Mouse (Mus musculus): ENCODE data around the gene Fibp. TPM values are rescaled to one million over a fixed set of nuclear protein-coding genes. Genes with fewer than 3 reads are reported as not detected.
A peak's percentile ranks its signal among the peaks of the same experiment; 100 is the strongest.

Gene Fibp
- total RNA-seq, 2 experiments from 2014 or later, result 124 to 139 TPM

GRCm38 (mm10) chr19:5463212-5463611 is 2.8 kb downstream of the Fibp start:
- no peak for DNase-seq
- intact Hi-C loops (cut with DNase I), result no loop called here

DNA sequence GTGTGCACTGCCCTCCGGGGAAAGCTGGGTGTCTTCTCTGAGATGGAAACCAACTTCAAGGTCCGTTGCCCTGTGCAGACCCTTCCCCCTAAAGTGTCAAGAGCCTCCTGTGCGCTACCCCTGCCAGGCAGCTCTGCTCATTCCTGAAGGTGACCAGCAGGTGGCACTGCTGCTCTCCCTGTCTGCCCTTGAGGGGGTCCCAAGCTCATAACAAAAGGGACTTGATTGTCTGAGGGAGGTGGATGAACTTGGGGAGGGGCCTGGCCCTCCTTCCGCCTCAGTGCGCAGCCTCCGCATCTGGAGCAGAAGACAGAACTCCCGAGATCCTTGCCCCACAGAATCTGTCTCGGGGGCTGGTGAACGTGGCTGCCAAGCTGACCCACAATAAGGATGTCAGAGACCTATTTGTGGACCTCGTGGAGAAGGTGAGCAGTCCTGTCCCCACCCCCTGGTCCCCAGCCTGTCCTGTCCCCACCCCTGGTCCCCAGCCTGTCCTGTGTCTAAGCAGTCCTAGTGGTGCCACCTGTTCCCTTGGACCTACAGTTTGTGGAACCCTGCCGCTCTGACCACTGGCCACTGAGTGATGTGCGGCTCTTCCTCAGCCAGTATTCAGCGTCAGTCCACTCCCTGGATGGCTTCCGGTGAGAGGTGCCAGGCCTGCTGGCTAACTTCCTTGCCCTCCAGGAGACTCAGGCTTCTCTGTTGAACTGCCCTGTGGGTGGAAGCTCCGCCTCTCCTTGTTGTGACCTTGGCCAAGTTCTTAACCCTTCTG is 3.6 kb downstream of the Fibp start:
- intact Hi-C loops (cut with DNase I), result no loop called here
- DNase-seq, result peak; percentile 79

- intact Hi-C loops (cut with DNase I), result no loop called here
- DNase-seq, result no peak
These were observed 4.6 kb downstream of the Fibp start for GRCm38 (mm10) chr19:5465037-5465436.

GRCm38 (mm10) chr19:5466916-5467500 is 6.6 kb downstream of the Fibp start:
- DNase-seq, result no peak
- intact Hi-C loops (cut with DNase I), result no loop called here

GRCm38 (mm10) chr19:5468374-5468773 is 8.0 kb downstream of the Fibp start, which contains the start of gene Ctsw:
Gene Ctsw, minus strand, starts transcription at chr19:5468507.
- intact Hi-C loops (cut with DNase I), result no loop called here
- DNase-seq, result no peak

- intact Hi-C loops (cut with DNase I), result no loop called here
- DNase-seq, result no peak
These were observed 11.4 kb downstream of the Fibp start for GRCm38 (mm10) chr19:5471846-5472245.

- intact Hi-C loops (cut with DNase I), result no loop called here
- no peak for DNase-seq
These were observed 12.4 kb downstream of the Fibp start for GRCm38 (mm10) chr19:5472857-5473256.

GRCm38 (mm10) chr19:5473720-5474119 is 13.3 kb downstream of the Fibp start, which contains the start of gene Efemp2:
Gene Efemp2, plus strand, starts transcription at chr19:5473954.
- DNase-seq, result peak; percentile 80
- intact Hi-C loops (cut with DNase I), result no loop called here

GRCm38 (mm10) chr19:5474281-5475068 is 14.1 kb downstream of the Fibp start:
- intact Hi-C loops (cut with DNase I), result no loop called here
- DNase-seq, result peak; percentile 48

DNA sequence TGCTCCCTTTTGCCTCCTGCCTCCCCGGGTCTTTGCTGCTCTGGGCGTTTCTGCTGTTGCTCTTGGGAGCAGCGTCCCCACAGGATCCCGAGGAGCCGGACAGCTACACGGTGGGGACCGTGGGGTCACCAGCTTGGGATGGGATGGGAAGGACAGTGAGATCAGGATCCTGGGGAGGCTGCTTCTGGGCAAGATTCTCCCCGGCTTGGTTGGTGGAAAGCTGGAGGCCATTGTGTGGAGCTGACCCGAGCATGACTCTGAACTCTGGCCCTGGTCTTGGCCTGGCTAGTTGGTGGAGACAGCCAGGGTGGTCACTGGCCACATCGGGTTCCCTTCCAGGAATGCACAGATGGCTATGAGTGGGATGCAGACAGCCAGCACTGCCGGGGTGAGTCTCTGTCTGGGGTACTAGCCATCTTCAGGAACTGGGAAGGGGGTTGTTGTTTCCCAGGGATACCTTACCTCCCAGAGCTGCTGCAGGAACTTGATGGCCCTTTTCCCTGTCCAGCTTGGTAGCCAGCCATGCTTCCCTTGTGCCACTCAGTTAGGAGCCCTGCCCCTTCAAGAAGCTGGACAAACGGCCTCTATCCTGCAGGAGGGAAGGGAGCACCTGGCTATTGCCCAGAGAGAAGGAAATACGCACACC is 14.8 kb downstream of the Fibp start:
- intact Hi-C loops (cut with DNase I), result no loop called here
- no peak for DNase-seq

DNA sequence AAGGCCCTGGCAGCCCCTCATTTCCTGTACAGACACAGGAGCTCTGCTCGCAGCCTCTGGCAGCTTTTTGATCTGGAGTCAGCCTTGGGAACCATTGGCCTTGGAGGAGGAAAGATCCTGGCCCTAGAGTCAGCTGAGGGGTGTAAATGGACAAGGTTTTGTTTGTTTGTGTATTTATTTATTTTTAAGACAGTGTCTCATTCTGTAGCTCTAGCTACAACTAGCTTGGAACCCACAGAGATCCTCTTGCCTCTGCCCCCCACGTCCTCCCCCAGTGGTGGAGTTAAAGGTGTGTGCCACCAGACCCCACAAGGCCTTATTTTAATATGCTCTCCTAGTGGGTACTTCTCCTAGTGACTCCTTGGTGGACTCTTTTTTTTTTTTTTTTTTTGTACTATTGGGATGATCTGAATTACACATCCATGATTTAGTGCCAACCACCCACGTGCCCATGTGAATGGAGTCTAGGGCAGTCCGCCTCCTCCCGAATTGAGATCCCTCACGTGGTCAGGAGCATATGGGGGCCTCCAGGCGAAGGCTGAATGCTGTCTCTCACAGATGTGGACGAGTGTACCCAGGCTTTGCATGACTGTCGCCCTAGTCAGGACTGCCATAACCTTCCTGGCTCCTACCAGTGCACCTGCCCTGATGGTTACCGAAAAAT is 16.7 kb downstream of the Fibp start:
- DNase-seq, result no peak
- intact Hi-C loops (cut with DNase I), result no loop called here

GRCm38 (mm10) chr19:5477668-5478300 is 17.4 kb downstream of the Fibp start:
- intact Hi-C loops (cut with DNase I), result no loop called here
- no peak for DNase-seq

GRCm38 (mm10) chr19:5480016-5480415 is 19.6 kb downstream of the Fibp start:
- DNase-seq, result no peak
- intact Hi-C loops (cut with DNase I), result no loop called here

GRCm38 (mm10) chr19:5481398-5481797 is 21.0 kb downstream of the Fibp start:
- intact Hi-C loops (cut with DNase I), result no loop called here
- no peak for DNase-seq

- DNase-seq, result no peak
- intact Hi-C loops (cut with DNase I), result no loop called here
These were observed 23.3 kb downstream of the Fibp start for GRCm38 (mm10) chr19:5483386-5484359.

- DNase-seq, result no peak
- intact Hi-C loops (cut with DNase I), result no loop called here
These were observed 24.1 kb downstream of the Fibp start for GRCm38 (mm10) chr19:5484496-5484895.

DNA sequence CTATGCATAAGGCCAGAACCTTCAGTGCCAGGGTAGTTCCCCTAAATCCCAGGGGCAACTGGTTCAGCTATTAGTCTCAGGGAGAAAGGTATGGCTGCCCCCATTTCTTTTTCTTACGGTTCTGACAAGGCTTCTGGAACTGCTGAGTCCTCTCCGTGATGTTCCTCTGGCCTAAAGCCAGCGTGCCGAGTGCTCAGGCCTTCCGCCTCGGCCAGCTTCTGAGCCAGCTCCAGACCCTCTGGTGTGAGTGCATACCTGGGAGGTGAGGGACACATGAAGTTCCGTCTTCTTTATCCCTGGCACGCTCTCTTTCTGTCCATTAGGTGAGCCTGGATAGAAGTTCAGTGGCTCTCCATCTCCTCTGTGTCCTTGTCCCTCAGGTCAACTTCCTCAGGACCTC is 25.0 kb downstream of the Fibp start:
- intact Hi-C loops (cut with DNase I), result no loop called here
- DNase-seq, result no peak

DNA sequence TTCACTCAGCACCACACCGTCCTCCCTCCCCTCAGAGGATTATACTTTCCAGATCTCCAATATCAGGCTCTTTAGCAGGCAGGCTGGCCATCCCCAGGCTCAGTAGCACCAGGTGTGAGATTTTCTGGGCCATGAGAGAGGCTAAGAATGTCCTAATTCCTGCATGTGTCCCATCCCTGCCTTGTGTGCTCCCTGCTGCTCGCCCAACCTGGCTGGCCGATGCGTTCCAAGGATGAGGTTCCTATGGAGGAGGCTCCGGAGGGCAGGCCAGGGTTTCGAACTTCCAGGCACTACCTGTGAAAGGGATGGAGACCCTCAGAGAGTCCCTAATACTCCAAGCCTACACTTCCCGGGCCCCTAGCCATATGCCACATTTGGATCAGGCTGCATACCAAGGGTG is 25.4 kb downstream of the Fibp start:
- intact Hi-C loops (cut with DNase I), result no loop called here
- DNase-seq, result no peak

DNA sequence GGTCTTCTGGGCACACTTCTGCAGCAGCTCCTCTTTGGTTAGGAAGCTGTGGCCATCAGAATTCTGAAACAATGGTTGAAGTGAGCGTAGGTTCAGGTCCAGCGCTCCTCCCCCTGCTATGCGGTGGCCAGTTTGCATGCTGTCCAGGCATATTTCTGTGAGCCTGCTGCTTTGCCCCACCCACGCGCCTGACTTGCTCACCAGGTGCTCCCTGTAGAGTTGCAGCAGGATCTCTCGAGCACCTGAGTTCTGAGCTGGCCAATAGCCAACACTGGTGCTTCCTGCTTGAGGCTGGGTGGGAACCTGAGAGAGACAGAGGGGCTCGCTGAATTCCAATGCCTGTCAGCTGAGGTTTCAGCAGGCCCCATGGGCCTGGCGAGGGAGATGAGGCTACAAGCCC is 25.9 kb downstream of the Fibp start:
- DNase-seq, result no peak
- intact Hi-C loops (cut with DNase I), result no loop called here
